Mouse (Mus musculus) CH12.LX (cell line): ENCODE results near the gene Ebf4.

ENCODE experiments used
- CHD2 ChIP-seq: IDR thresholded peaks from 2 replicates; pipeline ENCODE4 v1.6.1; 2011; ENCODE audit warnings: low read length, improper control_type of control experiment
- CTCF ChIP-seq, 2 experiments: IDR thresholded peaks in 1 of 2; conservative IDR thresholded peaks in 1 of 2; 2 replicates each; pipeline ENCODE4 v1.5.1; 2011 to 2012; ENCODE audit warnings: low read depth in 2 of 2, low read length in 2 of 2, improper control_type of control experiment in 1 of 2, inconsistent platforms in 1 of 2, mild to moderate bottlenecking in 1 of 2, moderate library complexity in 1 of 2
- ETS1 ChIP-seq: conservative IDR thresholded peaks from 2 replicates; pipeline ENCODE4 v1.6.1; 2012; ENCODE audit warnings: low read depth, mild to moderate bottlenecking, inconsistent platforms, low read length, improper control_type of control experiment, moderate library complexity
- JUN ChIP-seq: IDR thresholded peaks from 2 replicates; pipeline ENCODE4 v1.6.1; 2011; ENCODE audit warnings: low read depth, mild to moderate bottlenecking, low read length, improper control_type of control experiment, moderate library complexity; ENCODE audit not compliant: insufficient read depth
- MAFK ChIP-seq: IDR thresholded peaks from 2 replicates; pipeline ENCODE4 v1.6.1; 2011; ENCODE audit warnings: low read length, improper control_type of control experiment; ENCODE audit not compliant: insufficient replicate concordance
- MAZ ChIP-seq: IDR thresholded peaks from 2 replicates; pipeline ENCODE4 v1.6.1; 2012; ENCODE audit warnings: low read depth, mild to moderate bottlenecking, inconsistent platforms, low read length, improper control_type of control experiment, moderate library complexity
- POLR2A ChIP-seq: IDR thresholded peaks from 2 replicates; pipeline ENCODE4 v1.6.1; 2011; ENCODE audit warnings: low read depth, mild to moderate bottlenecking, improper control_type of control experiment, low read length
- POLR2AphosphoS2 ChIP-seq: IDR thresholded peaks from 2 replicates; pipeline ENCODE4 v1.6.1; 2011; ENCODE audit warnings: low read depth, low read length, improper control_type of control experiment
- RCOR1 ChIP-seq: conservative IDR thresholded peaks from 2 replicates; pipeline ENCODE4 v1.6.1; 2012; ENCODE audit warnings: low read depth, mild to moderate bottlenecking, inconsistent platforms, low read length, improper control_type of control experiment
- SMC3 ChIP-seq: IDR thresholded peaks from 2 replicates; pipeline ENCODE4 v1.6.1; 2011; ENCODE audit warnings: low read depth, low read length, improper control_type of control experiment
- TCF12 ChIP-seq: IDR thresholded peaks from 2 replicates; pipeline ENCODE4 v1.6.1; 2014; ENCODE audit warnings: low read depth, mild to moderate bottlenecking, inconsistent platforms, low read length, improper control_type of control experiment
- USF1 ChIP-seq: IDR thresholded peaks from 2 replicates; pipeline ENCODE4 v1.6.1; 2014; ENCODE audit warnings: low read depth, mild to moderate bottlenecking, inconsistent platforms, low read length, improper control_type of control experiment
- ZMIZ1 ChIP-seq: IDR thresholded peaks from 2 replicates; pipeline ENCODE4 v1.6.1; 2012; ENCODE audit warnings: low read depth, mild to moderate bottlenecking, inconsistent platforms, low read length, improper control_type of control experiment

DNA sequence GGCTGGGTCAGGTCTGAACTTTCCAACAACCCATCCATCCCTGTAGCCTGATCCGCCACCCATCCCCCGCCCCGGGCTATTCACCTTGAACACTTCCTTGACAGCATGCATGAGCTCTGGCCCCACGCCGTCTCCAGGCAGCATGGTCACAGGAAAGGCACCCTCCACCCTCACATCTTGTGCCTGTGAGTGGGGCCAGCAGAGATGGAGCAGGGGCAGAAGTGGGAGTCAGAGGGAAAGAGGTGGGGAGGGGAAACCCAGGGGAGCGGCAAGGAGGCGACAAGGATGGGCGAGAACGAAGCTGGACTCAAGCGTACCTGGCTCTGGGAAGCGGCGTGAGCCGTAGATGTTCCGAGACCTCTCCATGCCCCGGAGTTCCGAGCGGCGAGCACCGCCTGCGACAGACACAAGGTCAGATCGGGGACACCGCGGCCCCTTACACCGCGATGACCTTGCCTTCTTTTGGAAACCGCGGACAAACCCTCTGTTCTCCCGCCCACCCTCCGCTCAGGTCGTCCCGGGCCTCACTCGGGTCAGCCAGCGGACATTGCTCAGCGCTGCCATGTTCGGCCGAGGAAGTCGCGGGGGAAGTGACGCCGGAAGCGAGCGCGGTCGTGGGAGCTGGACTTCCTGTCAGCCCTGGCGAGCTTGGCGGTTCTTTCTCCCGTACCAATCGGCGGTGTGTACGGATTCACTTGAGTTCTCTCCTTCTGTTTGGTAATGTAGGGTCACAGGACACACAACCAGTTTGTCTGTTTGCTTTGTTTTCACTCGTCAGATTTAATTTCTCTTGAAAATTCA, 10.9 kb upstream of the Ebf4 start, which contains the start of gene Idh3b:
- TF ChIP-seq RCOR1 = no peak; the same call in 1 of the 2 replicates
- TF ChIP-seq MAZ = no peak
- no peak for TF ChIP-seq MAFK
- peak; percentile 95 for TF ChIP-seq POLR2A
- no peak for TF ChIP-seq CTCF (conservative IDR thresholded peaks at IDR 0.05 in 1 of 2, IDR thresholded peaks at IDR 0.05 in 1 of 2; ENCODE audit: low read depth in 2 of 2, low read length in 2 of 2)
- TF ChIP-seq SMC3 = no peak
- TF ChIP-seq ETS1 = 0 out of 2 replicates have a peak, but pooled peaks have one; percentile 9
- peak; percentile 34; the same call in 1 of the 2 replicates for TF ChIP-seq CHD2
- TF ChIP-seq TCF12 = peak; percentile 94
- peak; percentile 19; the same call in 1 of the 2 replicates for TF ChIP-seq JUN
- peak; percentile 83 for TF ChIP-seq ZMIZ1
- no peak for TF ChIP-seq USF1
- TF ChIP-seq POLR2AphosphoS2 = peak; percentile 65; the same call in 1 of the 2 replicates
